ENCODE assay signal across 16 mouse cellular contexts in the genomic region with DNA sequence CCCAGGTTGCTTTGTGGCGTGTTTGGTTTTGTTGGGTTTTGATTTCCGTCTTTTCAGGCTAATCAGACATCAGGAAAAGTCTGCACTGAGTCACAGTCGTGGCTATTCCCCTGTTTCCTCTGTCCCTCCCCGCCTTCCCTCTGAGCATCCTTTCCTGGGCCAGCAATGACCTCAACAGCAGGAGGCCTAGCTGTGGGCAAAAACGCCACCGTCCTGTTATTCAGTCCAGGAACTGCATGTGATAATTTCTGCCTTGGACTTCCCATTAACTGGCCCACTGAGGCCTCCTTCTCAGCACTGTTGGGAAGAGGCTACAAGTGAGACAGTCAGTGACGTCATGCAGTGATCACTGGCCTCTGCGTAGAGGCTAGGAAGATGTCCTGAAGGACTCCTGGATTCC.
DNase-seq lines count a peak whose midpoint lies in the region; ATAC-seq and TF ChIP-seq lines count a peak whose summit lies in the region.
"Had no signal": no experiment of that assay in that cellular context is flagged by ENCODE, and none has a peak within 500 bp of the region (broad histone marks: within the 10 kb centered on the region; RNA-seq: fewer than 3 reads in every experiment).

No protein-coding gene starts in this region.

- no peak overlapping the region for H3K4me2 ChIP-seq in heart, embryonic 11.5 days
- H3K4me2 ChIP-seq: embryonic facial prominence, embryonic 13.5 days; forebrain, embryonic 12.5 days; hindbrain, embryonic 14.5 days had no signal

- H3K27ac ChIP-seq in heart, embryonic 11.5 days (ENCODE audit: low read depth, low read length), result peak overlapping the region; percentile 15; the same call in 1 of the 2 replicates
- H3K27ac ChIP-seq in layer of hippocampus, adult 2 months, result no peak overlapping the region
- H3K27ac ChIP-seq: embryonic facial prominence, embryonic 13.5 days; forebrain, embryonic 12.5 days; hindbrain, embryonic 14.5 days had no signal

- intact Hi-C loops in heart, postnatal 25 days (cut with DNase I), result no loop called here

- no peaks in the 10 kb centered on the region for H3K27me3 ChIP-seq in heart, embryonic 11.5 days (ENCODE audit: control insufficient read depth, insufficient read depth, low read length)
- H3K27me3 ChIP-seq: embryonic facial prominence, embryonic 13.5 days; forebrain, embryonic 12.5 days had no signal

- H3K4me3 ChIP-seq in heart, embryonic 11.5 days (ENCODE audit: low read depth, low read length), result no peak overlapping the region
- no peak overlapping the region for H3K4me3 ChIP-seq in layer of hippocampus, adult 2 months
- H3K4me3 ChIP-seq: embryonic facial prominence, embryonic 13.5 days; forebrain, embryonic 12.5 days had no signal

- H3K36me3 ChIP-seq in heart, embryonic 11.5 days (ENCODE audit: control insufficient read depth, insufficient read depth, low read length), result no peaks in the 10 kb centered on the region
- H3K36me3 ChIP-seq: embryonic facial prominence, embryonic 13.5 days; forebrain, embryonic 12.5 days had no signal

- no peak overlapping the region for H3K9ac ChIP-seq in heart, embryonic 11.5 days (ENCODE audit: low read depth, low read length)
- H3K9ac ChIP-seq: embryonic facial prominence, embryonic 13.5 days; forebrain, embryonic 12.5 days; hindbrain, embryonic 14.5 days had no signal

- TF ChIP-seq CTCF in layer of hippocampus, adult 2 months (conservative IDR thresholded peaks at IDR 0.05), result no peak

- no peak for ATAC-seq in heart, embryonic 11.5 days (replicated peaks; ENCODE audit: insufficient number of reproducible peaks, low FRiP score, low TSS enrichment)
- ATAC-seq: activated CD4-positive, CD25-positive, alpha-beta regulatory T cell, adult 4 months; intestine, embryonic 16.5 days; midbrain, embryonic 16.5 days had no signal

- 67% methylated on average over 8 of the region's 8 CpGs for WGBS in heart, embryonic 11.5 days (ENCODE audit: insufficient replicate concordance)

- H3K4me1 ChIP-seq in heart, embryonic 11.5 days (ENCODE audit: control insufficient read depth, insufficient read depth, low read length), result 0 out of 2 replicates have a peak, but pooled peaks cover 5% of the 10 kb centered on the region
- H3K4me1 ChIP-seq: forebrain, embryonic 12.5 days had no signal

- no peaks in the 10 kb centered on the region for H3K9me3 ChIP-seq in heart, embryonic 11.5 days (replicated peaks; ENCODE audit: control insufficient read depth, low read length)
- H3K9me3 ChIP-seq: embryonic facial prominence, embryonic 13.5 days; forebrain, embryonic 12.5 days had no signal

- peak; percentile 38 for DNase-seq in gastrocnemius, adult 18-20 months (ENCODE audit: low spot score)
- DNase-seq in gastrocnemius, adult 8-10 months (ENCODE audit: low spot score in 2 of 2), result no peak
- DNase-seq in 3T3-L1 (ENCODE audit: low read depth, low spot score), result peak; percentile 32
- DNase-seq in heart, postnatal 25 days (ENCODE audit: low spot score), result peak; percentile 39
- DNase-seq in adrenal gland, postnatal 10 days, result no peak
- DNase-seq in layer of hippocampus, adult 2 months (ENCODE audit: low spot score in 2 of 2), result no peak
- no peak for DNase-seq in cerebellum, adult 9-11 months
- DNase-seq: cerebellum, postnatal 36 days; kidney, postnatal 25 days had no signal

Comparison
In these comparisons a context has a peak if more than half of its experiments do, and no peak if none do; other contexts are left out.
1. DNase-seq: peak in gastrocnemius, adult 18-20 months (single experiment), 3T3-L1 (single experiment) and heart, postnatal 25 days (single experiment); none in gastrocnemius, adult 8-10 months (0 of 2), adrenal gland, postnatal 10 days (single experiment), layer of hippocampus, adult 2 months (0 of 2) and cerebellum, adult 9-11 months (single experiment).